ENCODE assay signal across 21 mouse cellular contexts in the genomic region with DNA sequence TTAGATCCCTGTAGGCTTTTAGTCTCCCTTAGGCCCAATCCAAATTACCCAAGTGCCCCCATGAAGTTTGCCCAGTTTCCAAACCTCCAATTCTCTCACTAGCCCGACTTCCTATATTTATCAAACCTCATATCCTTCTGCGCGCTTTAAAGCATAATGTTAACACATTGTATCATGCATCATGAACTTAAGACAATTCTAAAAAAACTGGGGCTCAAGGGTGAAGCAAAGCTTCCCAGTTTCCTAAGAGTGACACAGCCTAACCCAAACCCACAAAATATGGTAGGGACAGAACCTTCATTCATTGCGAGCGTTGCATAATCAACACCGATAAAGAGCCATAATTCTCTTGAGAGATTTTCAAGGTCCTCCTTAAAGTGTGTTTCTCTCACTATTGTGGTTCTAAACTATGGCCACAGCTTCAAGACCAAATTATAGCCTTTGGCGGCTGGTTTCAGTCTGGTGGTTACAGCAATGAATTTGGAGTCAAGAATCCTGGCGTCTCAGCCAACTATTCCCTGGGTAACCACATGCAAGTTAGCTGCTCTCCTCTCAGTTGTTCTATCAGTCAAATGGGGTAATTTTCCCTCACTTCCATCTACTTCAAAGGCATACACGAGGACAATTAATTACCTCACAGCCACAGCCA. TPM values are rescaled to one million over a fixed set of nuclear protein-coding genes. Genes with fewer than 3 reads are reported as not detected.
DNase-seq lines count a peak whose midpoint lies in the region; ATAC-seq and TF ChIP-seq lines count a peak whose summit lies in the region.
"Had no signal": no experiment of that assay in that cellular context is flagged by ENCODE, and none has a peak within 500 bp of the region (broad histone marks: within the 10 kb centered on the region; RNA-seq: fewer than 3 reads in every experiment).

No protein-coding gene starts in this region.

- POLR2A ChIA-PET in Patski (lab: Charles Lee), result no interaction called here

- H3K9me3 ChIP-seq in limb, embryonic 14.5 days (ENCODE audit: control insufficient read depth, low read length), result no peaks in the 10 kb centered on the region
- no peaks in the 10 kb centered on the region for H3K9me3 ChIP-seq in limb, embryonic 10.5 days (replicated peaks)
- H3K9me3 ChIP-seq: forebrain, embryonic 13.5 days; heart, embryonic 10.5 days; hindbrain, embryonic 12.5 days had no signal

- no peak for TF ChIP-seq CTCF in Patski (IDR thresholded peaks at IDR 0.05)

- peak; percentile 14 for DNase-seq in adrenal gland, adult 2 months
- DNase-seq in adrenal gland, postnatal 25 days, result no peak
- DNase-seq in limb, embryonic 14.5 days (ENCODE audit: low spot score), result peak; percentile 8
- DNase-seq in limb, embryonic 10.5 days (ENCODE audit: low spot score), result no peak
- DNase-seq in Patski (ENCODE audit: low read depth, low spot score), result peak; percentile 10
- DNase-seq in right cerebral cortex, postnatal 36 days (ENCODE audit: low spot score in 2 of 2), result no peak
- DNase-seq in testis, postnatal 10 days (ENCODE audit: low spot score), result no peak
- DNase-seq: adrenal gland, postnatal 14 days; cerebellum, adult 18-20 months; cerebellum, adult 9-11 months; cerebellum, postnatal 36 days; gastrocnemius, postnatal 10 days; heart, postnatal 10 days; heart, postnatal 4 days; kidney, adult 11 months had no signal

- WGBS in limb, embryonic 14.5 days, result 81% methylated on average over 9 of the region's 9 CpGs
- WGBS in limb, embryonic 10.5 days, result 90% methylated on average over 9 of the region's 9 CpGs

- H3K27me3 ChIP-seq in limb, embryonic 14.5 days (ENCODE audit: control insufficient read depth, insufficient read depth, low read length), result no peaks in the 10 kb centered on the region
- no peaks in the 10 kb centered on the region for H3K27me3 ChIP-seq in limb, embryonic 10.5 days (ENCODE audit: low read depth, poor library complexity, severe bottlenecking)
- no peaks in the 10 kb centered on the region for H3K27me3 ChIP-seq in Patski
- H3K27me3 ChIP-seq: CH12.LX; forebrain, embryonic 13.5 days had no signal

- no peaks in the 10 kb centered on the region for H3K36me3 ChIP-seq in limb, embryonic 14.5 days (ENCODE audit: control insufficient read depth, insufficient read depth, low read length)
- no peaks in the 10 kb centered on the region for H3K36me3 ChIP-seq in limb, embryonic 10.5 days
- H3K36me3 ChIP-seq: heart, embryonic 10.5 days; hindbrain, embryonic 12.5 days had no signal

- no peak overlapping the region for H3K4me2 ChIP-seq in limb, embryonic 14.5 days (replicated peaks; ENCODE audit: low read depth, low read length, severe bottlenecking)
- H3K4me2 ChIP-seq: forebrain, embryonic 13.5 days; hindbrain, embryonic 12.5 days had no signal

- H3K27ac ChIP-seq in limb, embryonic 14.5 days (replicated peaks; ENCODE audit: low read depth, low read length), result no peak overlapping the region
- no peak overlapping the region for H3K27ac ChIP-seq in limb, embryonic 10.5 days
- H3K27ac ChIP-seq: forebrain, embryonic 13.5 days; heart, embryonic 10.5 days; hindbrain, embryonic 12.5 days had no signal

- no peak for TF ChIP-seq POLR2A in limb, embryonic 14.5 days (IDR thresholded peaks at IDR 0.05; ENCODE audit: borderline replicate concordance, extremely low read depth, insufficient read depth, insufficient read length)

- H3K9ac ChIP-seq in limb, embryonic 14.5 days (ENCODE audit: low read depth, low read length, severe bottlenecking), result no peak overlapping the region
- H3K9ac ChIP-seq: forebrain, embryonic 13.5 days; forebrain, postnatal 0 days; hindbrain, embryonic 12.5 days had no signal

- in situ Hi-C loops in Patski (cut with MboI; ENCODE audit: low pct_unique_long_range_greater_than_20kb), result no loop called here

- ATAC-seq in limb, embryonic 14.5 days (ENCODE audit: low FRiP score, low read depth), result no peak
- no peak for ATAC-seq in Patski
- peak; percentile 37; the same call in 1 of the 2 replicates for ATAC-seq in megakaryocyte progenitor cell, adult 5-6 weeks (replicated peaks; ENCODE audit: poor library complexity)
- ATAC-seq: forebrain, embryonic 13.5 days; forebrain, postnatal 0 days had no signal

- no peak overlapping the region for H3K4me3 ChIP-seq in limb, embryonic 14.5 days (replicated peaks; ENCODE audit: low read length)
- no peak overlapping the region for H3K4me3 ChIP-seq in limb, embryonic 10.5 days
- H3K4me3 ChIP-seq: forebrain, embryonic 13.5 days; heart, embryonic 10.5 days; hindbrain, embryonic 12.5 days had no signal

- 0 out of 2 replicates have a peak, but pooled peaks cover 7% of the 10 kb centered on the region for H3K4me1 ChIP-seq in limb, embryonic 14.5 days (ENCODE audit: control insufficient read depth, insufficient read depth, low read length)
- peaks cover 9% of the 10 kb centered on the region for H3K4me1 ChIP-seq in limb, embryonic 10.5 days
- H3K4me1 ChIP-seq: forebrain, embryonic 13.5 days; heart, embryonic 10.5 days; hindbrain, embryonic 12.5 days had no signal

- CTCF ChIA-PET in Patski (lab: Charles Lee), result interaction anchor here (1.8 kb wide), 1 partner anchor 11 kb away, joined by 4 read pairs; no protein-coding TSS in a partner anchor

RNA-seq across cellular contexts. Expression of a gene that starts 34.7 kb away (rescaled TPM):
- 10 to 100 TPM; 56.4 to 71.5 TPM for total RNA-seq in adrenal gland, adult 2 months (2021)
- 5.3 and 5.9 TPM in 2 replicates for polyA plus RNA-seq in adrenal gland, adult 2 months (2012; rRNA removed)
- total RNA-seq in adrenal gland, postnatal 25 days (2021), result 68.9 and 78.3 TPM in 2 replicates
- polyA plus RNA-seq in limb, embryonic 14.5 days (2012; rRNA removed), result 73.4 and 124 TPM in 2 replicates
- polyA plus RNA-seq in limb, embryonic 14.5 days (2014; fragmentation: Nextera tagmentation; extraction: Ambion mirVana), result 264 and 280 TPM in 2 replicates
- polyA plus RNA-seq in limb, embryonic 10.5 days (2016; fragmentation: Nextera tagmentation; extraction: Ambion mirVana), result 257 and 266 TPM in 2 replicates
- polyA plus RNA-seq in Patski (2021), result 198 TPM
- 160 and 197 TPM in 2 replicates for total RNA-seq in megakaryocyte progenitor cell, adult 5-6 weeks (2015)
- 186 and 239 TPM in 2 replicates for total RNA-seq in megakaryocyte progenitor cell, adult 5-6 weeks (2017)

Comparison
In these comparisons a context has a peak if more than half of its experiments do, and no peak if none do; other contexts are left out.
1. DNase-seq: peak in adrenal gland, adult 2 months (single experiment), limb, embryonic 14.5 days (single experiment) and Patski (single experiment); none in adrenal gland, postnatal 25 days (single experiment), limb, embryonic 10.5 days (single experiment), right cerebral cortex, postnatal 36 days (0 of 2) and testis, postnatal 10 days (single experiment).
2. RNA of a gene that starts 34.7 kb away (polyA plus RNA-seq): 73.4 to 280 TPM in limb, embryonic 14.5 days, 257 to 266 TPM in limb, embryonic 10.5 days and 198 TPM in Patski (single experiment); 5.3 to 5.9 TPM in adrenal gland, adult 2 months; every median in the first group is over 10 times any median in the second.